Mouse (Mus musculus): ENCODE results near the gene Lzts2. TPM values are rescaled to one million over a fixed set of nuclear protein-coding genes. Genes with fewer than 3 reads are reported as not detected.

The Lzts2 gene
- polyA plus RNA-seq, 2 experiments from 2014 or later: 0.54 to 1.6 TPM

Other genes with a start within 250 kb of the Lzts2 start
- gene Slf2, start 83.3 kb upstream of the Lzts2 start, polyA plus RNA-seq (2017; shearing (Covaris generic)): 10 to 100 TPM; 24.7 to 28.4 TPM
- under 1 TPM; 0.14 to 0.31 TPM for gene Sema4g, start 25.3 kb upstream of the Lzts2 start, polyA plus RNA-seq (2017; shearing (Covaris generic))
- 10 to 100 TPM in 1 of 2 experiments, 1 to 10 TPM in 1; 8.6 to 20.3 TPM for gene Twnk, start 8.8 kb upstream of the Lzts2 start, polyA plus RNA-seq (2017; shearing (Covaris generic))
- gene Mrpl43, start 8.0 kb upstream of the Lzts2 start, polyA plus RNA-seq (2017; shearing (Covaris generic)): 10 to 100 TPM; 45.8 to 63.1 TPM
- gene Pdzd7, start 31.3 kb downstream of the Lzts2 start, polyA plus RNA-seq (2017; shearing (Covaris generic)): not detected
- 100 to 1,000 TPM in 1 of 2 experiments, 10 to 100 TPM in 1; 92.5 to 132 TPM for gene Sfxn3, start 33.1 kb downstream of the Lzts2 start, polyA plus RNA-seq (2017; shearing (Covaris generic))
- gene Kazald1, start 60.8 kb downstream of the Lzts2 start, polyA plus RNA-seq (2017; shearing (Covaris generic)): 1 to 10 TPM in 1 of 2 experiments, under 1 TPM in 1; 0.76 to 1.2 TPM
- gene Tlx1, start 136.3 kb downstream of the Lzts2 start, polyA plus RNA-seq (2017; shearing (Covaris generic)): not detected
- not detected for gene Lbx1, start 221.4 kb downstream of the Lzts2 start, polyA plus RNA-seq (2017; shearing (Covaris generic))

Measured in CD4-positive, CD25-positive, alpha-beta regulatory T cell, adult 4 months (primary cell).